Mouse (Mus musculus) kidney, adult 2 months (tissue): ENCODE measurements at regions not wholly inside any gene's neighbourhood (a gene's known extent, or its start where the extent isn't known, plus 50 kb on each side); places are given as distances from the start of the nearest gene placed in this dataset.
A peak's percentile ranks its signal among the peaks of the same experiment; 100 is the strongest.

Experiments used
- DNase-seq: peaks from one replicate; pipeline ENCODE4 v3.0.0; 2021
- H3K27ac ChIP-seq: fragments of 200-500 bp; 2 replicates; pipeline ENCODE4 v1.5.1; 2012; ENCODE audit warnings: low read depth, low read length, control low read depth, inconsistent platforms; ENCODE audit not compliant: insufficient read depth
- H3K27me3 ChIP-seq: fragments of 200-500 bp; replicated peaks from 2 replicates; pipeline ENCODE4 v1.6.1; 2012; ENCODE audit warnings: mild to moderate bottlenecking, moderate library complexity, low read length, inconsistent platforms; ENCODE audit not compliant: control insufficient read depth, insufficient read depth
- H3K36me3 ChIP-seq: fragments of 200-500 bp; 2 replicates; pipeline ENCODE4 v1.6.1; 2012; ENCODE audit warnings: mild to moderate bottlenecking, moderate library complexity, low read length, inconsistent platforms; ENCODE audit not compliant: control insufficient read depth, insufficient read depth
- H3K4me1 ChIP-seq: fragments of 200-500 bp; 2 replicates; pipeline ENCODE4 v1.6.1; 2011; ENCODE audit warnings: low read length; ENCODE audit not compliant: control insufficient read depth, insufficient read depth
- H3K4me3 ChIP-seq: fragments of 200-500 bp; 2 replicates; pipeline ENCODE4 v1.5.1; 2011; ENCODE audit warnings: mild to moderate bottlenecking, low read depth, low read length, control low read depth; ENCODE audit not compliant: insufficient read depth
- CTCF ChIP-seq: fragments of 200-500 bp; conservative IDR thresholded peaks from 2 replicates; pipeline ENCODE4 v1.5.1; 2011; ENCODE audit warnings: low read depth, mild to moderate bottlenecking, control low read depth, low read length, moderate library complexity, mixed read lengths; ENCODE audit not compliant: insufficient read depth, insufficient read length
- POLR2A ChIP-seq: fragments of 200-500 bp; IDR thresholded peaks from one replicate; pipeline ENCODE4 v1.6.1; 2011; ENCODE audit warnings: low read depth, low read length, control low read depth
- WGBS: fragments of 180-500 bp; shearing (Covaris S2); methylation state at CpG from one replicate; pipeline ENCODE4 v1.1.7; 2018; 5-methylcytosine and 5-hydroxymethylcytosine counted together

DNA sequence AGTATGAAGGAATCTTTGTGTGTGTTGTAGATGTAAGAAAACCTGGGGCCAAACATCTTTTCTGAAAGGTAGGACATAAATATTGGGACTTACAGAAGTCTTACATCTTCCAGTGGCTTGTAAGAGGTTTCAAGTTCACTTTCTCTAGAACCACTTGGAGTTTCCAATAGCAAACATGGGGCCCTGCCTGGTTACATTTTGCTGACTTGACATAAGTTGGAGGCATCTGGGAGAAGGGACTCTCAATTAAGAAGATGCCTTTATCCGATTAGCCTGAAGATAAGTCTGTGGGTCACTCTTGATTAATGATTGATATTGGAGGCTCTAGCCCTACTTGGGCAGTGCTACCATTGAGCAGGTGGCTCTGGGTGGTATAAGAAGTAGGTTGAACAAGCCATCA is 162.9 kb upstream of the Cdh6 start:
- WGBS: 63% methylated on average over 1 of the region's 1 CpGs
- no peaks in the 10 kb centered on the region for H3K27me3 ChIP-seq
- H3K4me3 ChIP-seq: no peak overlapping the region
- TF ChIP-seq POLR2A (no peak), CTCF (no peak)
- no peak for DNase-seq
- no peaks in the 10 kb centered on the region for H3K4me1 ChIP-seq
- H3K27ac ChIP-seq: no peak overlapping the region
- no peaks in the 10 kb centered on the region for H3K36me3 ChIP-seq

DNA sequence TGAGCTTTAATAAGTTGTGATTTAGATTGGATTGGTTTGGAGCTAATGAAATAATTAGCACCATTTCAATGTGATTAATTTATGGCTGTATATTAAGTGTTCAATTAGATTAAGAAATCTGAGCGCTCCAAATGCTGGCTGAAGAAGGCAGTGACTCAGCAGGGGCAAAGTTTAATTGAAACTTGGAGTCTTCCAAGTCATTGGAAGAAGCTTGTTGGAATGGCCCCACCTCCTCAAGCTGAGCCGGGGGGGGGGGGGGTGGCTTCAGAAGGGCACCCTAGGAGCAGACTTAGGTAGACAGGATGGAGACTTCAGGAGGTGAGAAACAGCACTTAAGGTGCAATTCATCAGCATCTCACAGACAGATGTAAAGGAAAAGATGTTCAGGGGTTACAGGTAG is 151.0 kb upstream of the Cdh6 start:
- peak; percentile 67 for DNase-seq
- TF ChIP-seq POLR2A: no peak
- TF ChIP-seq CTCF: no peak
- Histone ChIP-seq H3K27me3 (no peaks in the 10 kb centered on the region), H3K4me1 (no peaks in the 10 kb centered on the region; the same call in 1 of the 2 replicates), H3K27ac (no peak overlapping the region), H3K4me3 (no peak overlapping the region), H3K36me3 (no peaks in the 10 kb centered on the region)
- WGBS: 29% methylated on average over 2 of the region's 2 CpGs

GRCm38 (mm10) chr15:13320599-13321348 is 147.3 kb upstream of the Cdh6 start:
- no peak overlapping the region for H3K4me3 ChIP-seq
- DNase-seq: no peak

GRCm38 (mm10) chr15:13304562-13304961 is 131.1 kb upstream of the Cdh6 start:
- Histone ChIP-seq H3K27me3 (no peaks in the 10 kb centered on the region), H3K4me1 (no peaks in the 10 kb centered on the region), H3K27ac (no peak overlapping the region), H3K36me3 (no peaks in the 10 kb centered on the region), H3K4me3 (no peak overlapping the region)
- TF ChIP-seq POLR2A (no peak), CTCF (no peak)
- WGBS: 78% methylated on average over 6 of the region's 6 CpGs
- DNase-seq: no peak

More at GRCm38 (mm10) chr15:13320599-13321348, 147.3 kb upstream of the Cdh6 start:
- H3K27ac ChIP-seq: no peak overlapping the region
- no peaks in the 10 kb centered on the region for H3K27me3 ChIP-seq
- TF ChIP-seq POLR2A (no peak), CTCF (no peak)
- 64% methylated on average over 10 of the region's 10 CpGs for WGBS
- no peaks in the 10 kb centered on the region; the same call in 1 of the 2 replicates for H3K4me1 ChIP-seq
- no peaks in the 10 kb centered on the region for H3K36me3 ChIP-seq

- Histone ChIP-seq H3K36me3 (no peaks in the 10 kb centered on the region), H3K27ac (no peak overlapping the region), H3K4me1 (no peaks in the 10 kb centered on the region), H3K4me3 (no peak overlapping the region), H3K27me3 (no peaks in the 10 kb centered on the region)
- TF ChIP-seq CTCF (no peak), POLR2A (no peak)
- no peak for DNase-seq
- WGBS: 72% methylated on average over 7 of the region's 7 CpGs
Observed at GRCm38 (mm10) chr15:13303456-13303855, 130.0 kb upstream of the Cdh6 start.

- H3K36me3 ChIP-seq: no peaks in the 10 kb centered on the region
Observed at GRCm38 (mm10) chr15:13302672-13303071, 129.2 kb upstream of the Cdh6 start.

GRCm38 (mm10) chr15:13296967-13297366 is 123.5 kb upstream of the Cdh6 start:
- TF ChIP-seq CTCF (no peak), POLR2A (no peak)
- Histone ChIP-seq H3K4me3 (no peak overlapping the region), H3K27ac (no peak overlapping the region), H3K27me3 (no peaks in the 10 kb centered on the region), H3K36me3 (no peaks in the 10 kb centered on the region), H3K4me1 (no peaks in the 10 kb centered on the region)
- no peak for DNase-seq
- 63% methylated on average over 6 of the region's 6 CpGs for WGBS

More at GRCm38 (mm10) chr15:13302672-13303071, 129.2 kb upstream of the Cdh6 start:
- H3K27me3 ChIP-seq: no peaks in the 10 kb centered on the region
- WGBS: 83% methylated on average over 6 of the region's 6 CpGs
- DNase-seq: no peak
- H3K27ac ChIP-seq: no peak overlapping the region
- TF ChIP-seq CTCF: no peak
- H3K4me1 ChIP-seq: no peaks in the 10 kb centered on the region
- no peak overlapping the region for H3K4me3 ChIP-seq
